Mouse (Mus musculus) liver, embryonic 16.5 days (tissue): ENCODE measurements around the gene Pds5a. TPM values are rescaled to one million over a fixed set of nuclear protein-coding genes. Genes with fewer than 3 reads are reported as not detected.
A peak's percentile ranks its signal among the peaks of the same experiment; 100 is the strongest.

Source experiments
- ATAC-seq: fragments of 200-750 bp; cut with Nextera tagmentation; 2 replicates; pipeline ENCODE4 v1.8.0; 2017; ENCODE audit warnings: low read depth, mild to moderate bottlenecking, moderate number of reproducible peaks, moderate library complexity
- H3K27ac ChIP-seq: fragments of 300-500 bp; sonication (generic); 2 replicates; pipeline ENCODE4 v1.5.1; 2014; ENCODE audit warnings: mild to moderate bottlenecking, low read length
- H3K27me3 ChIP-seq: fragments of 300-500 bp; sonication (generic); 2 replicates; pipeline ENCODE4 v1.6.1; 2014; ENCODE audit warnings: low read depth, low read length, mixed read lengths; ENCODE audit not compliant: control insufficient read depth, insufficient read depth
- H3K36me3 ChIP-seq: fragments of 300-500 bp; sonication (generic); 2 replicates; pipeline ENCODE4 v1.6.1; 2014; ENCODE audit warnings: mild to moderate bottlenecking; ENCODE audit not compliant: control insufficient read depth, insufficient read depth
- H3K4me1 ChIP-seq: fragments of 300-500 bp; sonication (generic); 2 replicates; pipeline ENCODE4 v1.6.1; 2014; ENCODE audit warnings: low read depth, low read length, mixed read lengths; ENCODE audit not compliant: control insufficient read depth
- H3K4me2 ChIP-seq: fragments of 300-500 bp; sonication (generic); 2 replicates; pipeline ENCODE4 v1.6.1; 2014; ENCODE audit warnings: low read depth, low read length, mixed read lengths
- H3K4me3 ChIP-seq: fragments of 300-500 bp; sonication (generic); 2 replicates; pipeline ENCODE4 v1.5.1; 2014; ENCODE audit warnings: low read depth, mild to moderate bottlenecking, low read length
- H3K9ac ChIP-seq: fragments of 300-500 bp; sonication (generic); 2 replicates; pipeline ENCODE4 v1.6.1; 2014; ENCODE audit warnings: low read depth, low read length
- H3K9me3 ChIP-seq: fragments of 300-500 bp; sonication (generic); replicated peaks from 2 replicates; pipeline ENCODE4 v1.6.1; 2016; ENCODE audit warnings: low read length; ENCODE audit not compliant: control insufficient read depth
- WGBS: fragments of 180-500 bp; shearing (Covaris S2); extraction: QIAGEN DNeasy Blood & Tissue Kit; methylation state at CpG from one replicate; pipeline ENCODE4 v1.1.7; 2014; ENCODE audit not compliant: insufficient replicate concordance; 5-methylcytosine and 5-hydroxymethylcytosine counted together
- polyA plus RNA-seq: library from polyadenylated mRNA; unstranded; fragments of >200 nt; fragmentation: Nextera tagmentation; extraction: Ambion mirVana; gene quantifications from 2 replicates; pipeline ENCODE4 v1.2.1, GENCODE M21; 2015

The Pds5a gene
- polyA plus RNA-seq, 1 experiment from 2014 or later = 15.7 TPM

- Histone ChIP-seq H3K9me3 (no peaks in the 10 kb centered on the region), H3K27ac (no peak overlapping the region), H3K9ac (no peak overlapping the region), H3K4me1 (no peaks in the 10 kb centered on the region), H3K4me2 (no peak overlapping the region), H3K36me3 (peaks cover 10% of the 10 kb centered on the region), H3K27me3 (no peaks in the 10 kb centered on the region), H3K4me3 (no peak overlapping the region)
- no peak for ATAC-seq
Observed at GRCm38 (mm10) chr5:65672162-65672561, 25.9 kb downstream of the Pds5a start.

GRCm38 (mm10) chr5:65667644-65668043 is 30.4 kb downstream of the Pds5a start:
- no peak for ATAC-seq
- Histone ChIP-seq H3K9me3 (no peaks in the 10 kb centered on the region), H3K27me3 (no peaks in the 10 kb centered on the region), H3K4me2 (no peak overlapping the region), H3K27ac (no peak overlapping the region), H3K36me3 (no peaks in the 10 kb centered on the region), H3K4me3 (no peak overlapping the region), H3K4me1 (no peaks in the 10 kb centered on the region), H3K9ac (no peak overlapping the region)
- WGBS = 75% methylated on average over 3 of the region's 3 CpGs

GRCm38 (mm10) chr5:65665370-65665769 is 32.7 kb downstream of the Pds5a start:
- no peak for ATAC-seq
- H3K9me3 ChIP-seq = no peaks in the 10 kb centered on the region
- no peak overlapping the region for H3K4me2 ChIP-seq
- no peaks in the 10 kb centered on the region for H3K4me1 ChIP-seq
- H3K36me3 ChIP-seq = no peaks in the 10 kb centered on the region; the same call in 1 of the 2 replicates
- no peak overlapping the region for H3K9ac ChIP-seq
- H3K4me3 ChIP-seq = no peak overlapping the region
- H3K27ac ChIP-seq = no peak overlapping the region
- WGBS = 76% methylated on average over 1 of the region's 1 CpGs
- no peaks in the 10 kb centered on the region for H3K27me3 ChIP-seq

GRCm38 (mm10) chr5:65661958-65662357 is 36.1 kb downstream of the Pds5a start:
- H3K4me3 ChIP-seq = no peak overlapping the region
- H3K36me3 ChIP-seq = peaks cover 8% of the 10 kb centered on the region
- no peaks in the 10 kb centered on the region for H3K27me3 ChIP-seq
- no peaks in the 10 kb centered on the region for H3K9me3 ChIP-seq
- no peak overlapping the region for H3K4me2 ChIP-seq
- no peaks in the 10 kb centered on the region for H3K4me1 ChIP-seq
- H3K9ac ChIP-seq = no peak overlapping the region
- H3K27ac ChIP-seq = no peak overlapping the region
- no peak for ATAC-seq
- WGBS = 81% methylated on average over 2 of the region's 2 CpGs

DNA sequence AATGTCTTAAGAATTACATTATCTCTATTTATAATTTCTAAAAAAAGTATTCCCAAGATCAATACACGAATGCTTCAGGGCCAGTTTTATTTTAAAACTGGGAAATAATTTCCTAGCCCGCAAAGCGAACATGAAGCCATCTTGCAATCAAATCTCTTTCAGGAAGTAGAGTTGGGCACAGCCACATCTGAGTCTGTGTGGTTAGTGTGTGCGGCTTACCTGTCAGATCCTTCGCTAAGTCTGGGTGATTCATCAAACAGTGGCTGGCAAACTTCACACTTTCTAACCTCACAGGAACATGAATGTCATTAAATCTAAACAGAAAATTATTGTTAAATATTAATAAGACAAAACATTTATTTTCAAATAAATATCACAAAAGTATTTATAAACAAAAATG is 44.3 kb downstream of the Pds5a start:
- Histone ChIP-seq H3K27ac (no peak overlapping the region), H3K9me3 (no peaks in the 10 kb centered on the region), H3K4me3 (no peak overlapping the region), H3K4me2 (no peak overlapping the region), H3K27me3 (no peaks in the 10 kb centered on the region), H3K36me3 (peaks cover 40% of the 10 kb centered on the region), H3K9ac (no peak overlapping the region), H3K4me1 (no peaks in the 10 kb centered on the region)
- ATAC-seq = no peak
- WGBS = 93% methylated on average over 5 of the region's 5 CpGs

DNA sequence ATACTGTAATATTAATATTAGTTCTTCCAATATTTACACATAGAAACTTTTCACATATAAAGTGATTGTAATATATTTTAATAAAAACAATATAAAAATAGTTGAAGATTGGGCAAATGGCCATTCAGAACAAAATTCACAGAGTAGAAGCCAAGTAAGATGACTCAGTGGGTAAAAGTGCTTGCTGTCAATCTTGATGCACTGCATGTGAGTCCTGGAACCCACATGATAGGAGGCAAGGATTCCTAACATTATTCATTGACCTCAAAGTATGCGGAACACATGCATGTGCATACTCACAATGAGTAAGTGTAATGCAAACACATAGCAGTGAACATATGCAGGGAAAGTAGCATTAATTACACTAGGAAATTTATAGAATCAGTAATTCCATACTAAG is 59.2 kb downstream of the Pds5a start:
- H3K4me2 ChIP-seq = no peak overlapping the region
- WGBS = 95% methylated on average over 1 of the region's 1 CpGs
- no peaks in the 10 kb centered on the region for H3K4me1 ChIP-seq
- no peaks in the 10 kb centered on the region for H3K9me3 ChIP-seq
- H3K27ac ChIP-seq = no peak overlapping the region
- no peak overlapping the region for H3K9ac ChIP-seq
- H3K27me3 ChIP-seq = no peaks in the 10 kb centered on the region
- no peak for ATAC-seq
- peaks cover 51% of the 10 kb centered on the region for H3K36me3 ChIP-seq
- no peak overlapping the region for H3K4me3 ChIP-seq

DNA sequence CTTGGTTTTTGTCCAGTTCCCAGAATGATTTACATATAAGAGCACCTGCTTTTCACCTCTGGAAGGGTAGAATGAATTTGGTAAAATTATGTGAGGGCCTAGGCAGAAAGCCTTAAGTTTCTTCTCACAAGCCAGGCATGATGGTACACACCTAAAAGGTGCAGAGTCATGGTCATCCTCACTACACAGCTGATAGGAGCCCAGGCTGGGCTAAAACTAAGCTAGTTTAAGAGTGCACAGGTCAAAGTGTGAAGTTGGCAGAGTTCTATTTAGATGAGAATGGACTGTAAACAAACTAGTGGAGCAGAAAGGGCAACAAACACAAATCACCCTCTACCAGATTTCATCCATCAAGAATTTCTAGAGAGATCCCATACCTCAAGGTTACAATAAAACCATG is 73.7 kb downstream of the Pds5a start:
- peaks cover 36% of the 10 kb centered on the region for H3K36me3 ChIP-seq
- no peak overlapping the region for H3K4me3 ChIP-seq
- H3K4me2 ChIP-seq = no peak overlapping the region
- no peak overlapping the region for H3K9ac ChIP-seq
- peaks cover 2% of the 10 kb centered on the region; the same call in 1 of the 2 replicates for H3K4me1 ChIP-seq
- 0 out of 2 replicates have a peak overlapping the region, but pooled peaks have one; percentile 26 for H3K27ac ChIP-seq
- H3K27me3 ChIP-seq = no peaks in the 10 kb centered on the region
- no peaks in the 10 kb centered on the region for H3K9me3 ChIP-seq
- ATAC-seq = peak; percentile 81

DNA sequence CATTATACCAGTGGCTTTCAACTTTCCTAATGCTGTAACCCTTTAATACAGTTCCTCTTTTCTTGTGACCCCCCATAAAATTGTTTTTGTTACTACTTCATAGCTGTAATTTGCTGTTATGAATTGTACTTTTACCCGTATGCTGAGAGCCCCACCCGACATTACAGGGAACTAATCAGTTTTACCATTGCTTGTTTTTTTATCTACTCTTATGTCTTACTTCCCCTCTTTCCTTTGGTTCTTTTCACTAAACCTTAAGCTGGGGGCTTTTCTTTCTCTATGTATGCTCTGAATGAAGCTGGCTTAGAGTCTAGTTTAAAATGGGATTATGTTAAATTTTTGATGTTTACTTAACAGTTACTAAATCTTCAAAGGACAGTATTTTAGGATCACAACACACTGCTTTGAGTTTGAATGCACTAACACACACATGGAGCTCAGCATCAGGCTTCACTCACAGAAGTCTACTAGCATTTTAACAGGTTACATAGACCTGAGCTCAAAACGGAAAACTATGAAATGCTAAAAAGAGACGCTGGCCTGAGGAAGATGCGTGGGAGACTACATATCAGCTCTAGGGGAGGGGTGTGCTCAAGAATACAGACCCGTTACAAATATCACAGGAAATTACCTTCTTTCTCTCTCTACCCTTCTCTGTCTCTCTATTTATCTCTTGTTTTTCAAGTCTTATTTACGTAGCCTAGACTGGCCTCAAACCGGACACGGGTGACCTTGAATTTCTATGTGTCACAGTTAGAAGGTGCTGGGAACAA is 84.7 kb downstream of the Pds5a start:
- Histone ChIP-seq H3K9ac (no peak overlapping the region), H3K27ac (no peak overlapping the region), H3K4me2 (no peak overlapping the region), H3K9me3 (no peaks in the 10 kb centered on the region), H3K4me1 (no peaks in the 10 kb centered on the region; the same call in 1 of the 2 replicates), H3K36me3 (peaks cover 24% of the 10 kb centered on the region), H3K4me3 (no peak overlapping the region), H3K27me3 (no peaks in the 10 kb centered on the region)
- WGBS = 54% methylated on average over 9 of the region's 9 CpGs
- no peak for ATAC-seq

DNA sequence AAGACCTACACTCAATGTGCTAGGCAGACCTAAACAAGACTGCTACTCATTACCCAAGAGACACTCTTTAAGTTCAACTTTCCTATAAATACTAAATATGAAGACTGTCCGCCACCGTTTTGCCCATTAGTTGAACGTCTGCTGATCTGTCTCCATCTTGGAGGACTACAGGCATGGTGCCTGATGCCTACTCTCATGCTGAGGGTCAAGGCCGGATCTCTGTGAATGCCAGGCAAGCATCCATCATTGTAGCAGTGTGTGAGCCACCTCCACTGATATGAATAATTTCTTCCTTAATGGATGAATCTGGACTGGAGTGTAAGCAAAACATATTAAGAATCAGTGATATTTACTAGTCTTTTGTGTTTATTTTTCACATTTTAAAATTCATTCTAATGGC is 87.5 kb downstream of the Pds5a start:
- H3K27me3 ChIP-seq = no peaks in the 10 kb centered on the region
- H3K9ac ChIP-seq = no peak overlapping the region
- H3K9me3 ChIP-seq = no peaks in the 10 kb centered on the region
- ATAC-seq = no peak
- no peaks in the 10 kb centered on the region; the same call in 1 of the 2 replicates for H3K4me1 ChIP-seq
- 69% methylated on average over 4 of the region's 4 CpGs for WGBS
- no peak overlapping the region for H3K4me2 ChIP-seq
- peak overlapping the region; percentile 14; the same call in 1 of the 2 replicates for H3K27ac ChIP-seq
- H3K4me3 ChIP-seq = no peak overlapping the region
- peaks cover 15% of the 10 kb centered on the region for H3K36me3 ChIP-seq
